Mouse (Mus musculus) liver, postnatal 0 days (tissue): Measurements from ENCODE around the gene Ppef2. TPM values are rescaled to one million over a fixed set of nuclear protein-coding genes. Genes with fewer than 3 reads are reported as not detected.
A peak's percentile ranks its signal among the peaks of the same experiment; 100 is the strongest.

Source experiments
- ATAC-seq: fragments of 200-750 bp; cut with Nextera tagmentation; 2 replicates; pipeline ENCODE4 v1.8.0; 2017; ENCODE audit warnings: mild to moderate bottlenecking, moderate library complexity
- DNase-seq: peaks from one replicate; pipeline ENCODE4 v3.0.0-alpha.2; 2016
- H3K27ac ChIP-seq: fragments of 300-500 bp; sonication (generic); 2 replicates; pipeline ENCODE4 v1.5.1; 2014; ENCODE audit warnings: antibody characterized with exemption, moderate library complexity, mild to moderate bottlenecking, low read depth
- H3K27me3 ChIP-seq: fragments of 300-500 bp; sonication (generic); 2 replicates; pipeline ENCODE4 v1.6.1; 2014; ENCODE audit warnings: low read length, control low read depth, mixed read lengths; ENCODE audit not compliant: insufficient read depth
- H3K36me3 ChIP-seq: fragments of 300-500 bp; sonication (generic); replicated peaks from 2 replicates; pipeline ENCODE4 v1.6.1; 2014; ENCODE audit warnings: mild to moderate bottlenecking, control low read depth, low read length, moderate library complexity, mixed read lengths; ENCODE audit not compliant: insufficient read depth
- H3K4me1 ChIP-seq: fragments of 300-500 bp; sonication (generic); 2 replicates; pipeline ENCODE4 v1.6.1; 2014; ENCODE audit warnings: antibody characterized with exemption, mild to moderate bottlenecking, control low read depth; ENCODE audit not compliant: insufficient read depth
- H3K4me2 ChIP-seq: fragments of 300-500 bp; sonication (generic); 2 replicates; pipeline ENCODE4 v1.6.1; 2014; ENCODE audit warnings: low read depth, mild to moderate bottlenecking, low read length, moderate library complexity, mixed read lengths
- H3K4me3 ChIP-seq: fragments of 300-500 bp; sonication (generic); 2 replicates; pipeline ENCODE4 v1.5.1; 2014; ENCODE audit warnings: low read depth, low read length
- H3K9ac ChIP-seq: fragments of 300-500 bp; sonication (generic); replicated peaks from 2 replicates; pipeline ENCODE4 v1.6.1; 2014; ENCODE audit warnings: mild to moderate bottlenecking, moderate library complexity
- H3K9me3 ChIP-seq: fragments of 300-500 bp; sonication (generic); 2 replicates; pipeline ENCODE4 v1.6.1; 2016; ENCODE audit warnings: mild to moderate bottlenecking, control low read depth, low read length, mixed read lengths
- CTCF ChIP-seq: sonication (generic); IDR thresholded peaks from 2 replicates; pipeline ENCODE4 v1.5.1; 2016; ENCODE audit warnings: antibody characterized with exemption, low read depth
- EP300 ChIP-seq: IDR thresholded peaks from 2 replicates; pipeline ENCODE4 v1.6.1; 2016; ENCODE audit warnings: antibody characterized with exemption, low read depth, mild to moderate bottlenecking
- WGBS: fragments of 180-500 bp; shearing (Covaris S2); extraction: QIAGEN DNeasy Blood & Tissue Kit; methylation state at CpG from one replicate; pipeline ENCODE4 v1.1.7; 2014; ENCODE audit not compliant: insufficient replicate concordance; 5-methylcytosine and 5-hydroxymethylcytosine counted together
- polyA plus RNA-seq: library from polyadenylated mRNA; unstranded; fragments of >200 nt; fragmentation: Nextera tagmentation; extraction: Ambion mirVana; gene quantifications from 2 replicates; pipeline ENCODE4 v1.2.1, GENCODE M21; 2015

Gene Ppef2
- 0.15 TPM in 1 of 2 replicates, not detected in the other for polyA plus RNA-seq

- no peaks in the 10 kb centered on the region for H3K4me1 ChIP-seq
- no peaks in the 10 kb centered on the region for H3K9me3 ChIP-seq
- no peak within 1 kb of the TSS for H3K27ac ChIP-seq
- peaks cover 6% of the 10 kb centered on the region; the same call in 1 of the 2 replicates for H3K27me3 ChIP-seq
- WGBS = 35% methylated on average over 6 of the region's 6 CpGs
- no peak within 1 kb of the TSS for H3K9ac ChIP-seq
- DNase-seq = no peak
- H3K4me3 ChIP-seq = no peak within 1 kb of the TSS
- 0 out of 2 replicates have a peak, but pooled peaks cover 3% of the 10 kb centered on the region for H3K36me3 ChIP-seq
- no peak within 1 kb of the TSS for H3K4me2 ChIP-seq
- TF ChIP-seq EP300 = no peak
- TF ChIP-seq CTCF = no peak
- no peak for ATAC-seq
Observed at GRCm38 (mm10) chr5:92256218-92256617, at the start of gene Ppef2. TSS of gene Ppef2 (minus strand) at chr5:92256278.

GRCm38 (mm10) chr5:92304291-92304690, 48.2 kb upstream of the Ppef2 start:
- no peaks in the 10 kb centered on the region for H3K9me3 ChIP-seq
- peaks cover 9% of the 10 kb centered on the region; the same call in 1 of the 2 replicates for H3K4me1 ChIP-seq
- 78% methylated on average over 3 of the region's 3 CpGs for whole genome bisulfite sequencing
- TF ChIP-seq EP300 (no peak), CTCF (no peak)
- H3K4me2 ChIP-seq = no peak overlapping the region
- DNase-seq (no peak), ATAC-seq (no peak)
- peaks cover 44% of the 10 kb centered on the region for H3K36me3 ChIP-seq
- H3K27me3 ChIP-seq = no peaks in the 10 kb centered on the region
- H3K9ac ChIP-seq = no peak overlapping the region
- no peak overlapping the region for H3K27ac ChIP-seq
- no peak overlapping the region for H3K4me3 ChIP-seq

GRCm38 (mm10) chr5:92302149-92302840, 46.2 kb upstream of the Ppef2 start:
- Histone ChIP-seq H3K4me2 (no peak overlapping the region), H3K36me3 (peaks cover 50% of the 10 kb centered on the region), H3K27ac (no peak overlapping the region), H3K4me1 (no peaks in the 10 kb centered on the region), H3K9me3 (no peaks in the 10 kb centered on the region), H3K4me3 (no peak overlapping the region), H3K27me3 (no peaks in the 10 kb centered on the region), H3K9ac (no peak overlapping the region)
- 80% methylated on average over 13 of the region's 13 CpGs for WGBS
- ATAC-seq = no peak
- no peak for TF ChIP-seq CTCF
- no peak for TF ChIP-seq EP300
- no peak for DNase-seq

DNA sequence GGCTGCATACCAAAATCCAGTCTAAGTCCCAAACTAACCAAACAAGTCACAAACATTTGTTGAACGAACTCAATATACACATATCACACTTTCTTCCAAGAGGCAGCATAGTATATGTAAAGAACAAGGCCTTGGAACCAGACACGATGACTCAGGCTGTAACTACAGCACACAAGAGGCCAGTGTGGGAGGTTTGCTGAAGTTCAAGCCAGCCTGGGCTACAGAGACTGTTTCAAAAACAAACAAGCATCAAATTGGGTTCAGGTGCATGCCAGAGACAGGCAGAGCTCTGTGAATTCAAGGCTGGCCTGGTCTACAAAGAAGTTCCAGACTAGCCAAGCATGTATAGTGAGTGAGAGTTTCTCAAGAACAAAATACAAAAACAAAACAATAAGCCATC, 38.4 kb upstream of the Ppef2 start:
- Histone ChIP-seq H3K9me3 (no peaks in the 10 kb centered on the region), H3K4me3 (no peak overlapping the region), H3K4me2 (no peak overlapping the region), H3K9ac (no peak overlapping the region), H3K27me3 (no peaks in the 10 kb centered on the region), H3K27ac (no peak overlapping the region), H3K36me3 (peaks cover 57% of the 10 kb centered on the region), H3K4me1 (no peaks in the 10 kb centered on the region)
- ATAC-seq (no peak), DNase-seq (no peak)
- 78% methylated on average over 2 of the region's 2 CpGs for WGBS
- TF ChIP-seq EP300 = no peak
- TF ChIP-seq CTCF = no peak

DNA sequence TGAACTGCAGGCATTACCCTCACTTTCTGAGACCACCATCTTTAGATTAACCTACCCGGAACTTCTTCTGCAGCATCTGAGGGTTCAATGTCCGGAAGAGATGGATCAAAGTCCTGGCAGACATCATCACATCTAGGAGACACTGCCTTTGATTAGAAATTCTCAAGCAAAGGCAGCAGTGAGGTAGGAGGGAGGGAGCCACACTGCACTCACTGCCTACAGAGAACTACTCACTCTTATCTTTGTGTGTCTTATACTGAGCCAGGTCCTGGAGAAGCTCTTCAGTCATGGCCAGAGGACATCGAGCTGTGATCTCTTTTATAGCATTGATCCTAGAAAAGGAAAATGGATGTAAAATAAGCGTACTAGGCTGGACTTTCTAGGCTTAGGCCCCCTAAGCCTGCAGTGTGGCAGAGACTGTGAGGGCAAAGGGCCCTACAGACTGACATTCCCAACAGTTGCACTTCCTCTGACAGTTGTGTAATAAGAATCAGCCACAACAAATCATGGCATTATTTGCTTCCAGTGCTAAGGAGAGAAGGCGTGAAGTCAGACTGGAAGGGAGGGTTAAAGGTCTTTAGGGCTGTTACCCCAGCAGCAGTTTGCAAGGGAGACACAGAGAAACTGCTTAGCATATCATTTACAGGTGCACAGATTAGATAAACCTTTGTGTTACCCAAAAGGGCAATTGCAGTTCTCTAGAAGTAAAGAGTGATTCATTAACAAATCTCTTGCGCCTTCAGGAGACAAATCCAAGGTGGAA, 35.8 kb upstream of the Ppef2 start:
- no peak overlapping the region for H3K27ac ChIP-seq

GRCm38 (mm10) chr5:92287840-92288239, 31.8 kb upstream of the Ppef2 start:
- no peak overlapping the region for H3K27ac ChIP-seq
- ATAC-seq (no peak), DNase-seq (no peak)
- peaks cover 8% of the 10 kb centered on the region for H3K4me1 ChIP-seq
- H3K36me3 ChIP-seq = peaks cover 59% of the 10 kb centered on the region
- no peak overlapping the region for H3K4me2 ChIP-seq
- 74% methylated on average over 6 of the region's 6 CpGs for WGBS
- no peak overlapping the region for H3K4me3 ChIP-seq
- TF ChIP-seq EP300 (no peak), CTCF (no peak)
- no peaks in the 10 kb centered on the region for H3K9me3 ChIP-seq
- H3K27me3 ChIP-seq = no peaks in the 10 kb centered on the region
- H3K9ac ChIP-seq = no peak overlapping the region

More for the DNA sequence above, 35.8 kb upstream of the Ppef2 start:
- Histone ChIP-seq H3K9ac (no peak overlapping the region), H3K4me2 (no peak overlapping the region), H3K4me3 (no peak overlapping the region), H3K36me3 (peaks cover 65% of the 10 kb centered on the region), H3K27me3 (no peaks in the 10 kb centered on the region), H3K4me1 (no peaks in the 10 kb centered on the region), H3K9me3 (no peaks in the 10 kb centered on the region)
- no peak for TF ChIP-seq EP300
- no peak for TF ChIP-seq CTCF
- ATAC-seq (peak; percentile 27; the same call in 1 of the 2 replicates), DNase-seq (no peak)
- WGBS = 74% methylated on average over 6 of the region's 6 CpGs
